Mouse (Mus musculus) embryonic fibroblast, embryonic 13.5 days (primary cell): ENCODE measurements at regions not wholly inside any gene's neighbourhood (a gene's known extent, or its start where the extent isn't known, plus 50 kb on each side); places are given as distances from the start of the nearest gene placed in this dataset.

Experiments used
- CTCF ChIP-seq: IDR thresholded peaks from 2 replicates; pipeline ENCODE4 v1.5.1; 2011; ENCODE audit warnings: mild to moderate bottlenecking, control low read depth, low read length, moderate library complexity, borderline replicate concordance; ENCODE audit not compliant: insufficient read depth
- POLR2A ChIP-seq: IDR thresholded peaks from 2 replicates; pipeline ENCODE4 v1.6.1; 2011; ENCODE audit warnings: low read depth, mild to moderate bottlenecking, control low read depth, low read length, moderate library complexity

DNA sequence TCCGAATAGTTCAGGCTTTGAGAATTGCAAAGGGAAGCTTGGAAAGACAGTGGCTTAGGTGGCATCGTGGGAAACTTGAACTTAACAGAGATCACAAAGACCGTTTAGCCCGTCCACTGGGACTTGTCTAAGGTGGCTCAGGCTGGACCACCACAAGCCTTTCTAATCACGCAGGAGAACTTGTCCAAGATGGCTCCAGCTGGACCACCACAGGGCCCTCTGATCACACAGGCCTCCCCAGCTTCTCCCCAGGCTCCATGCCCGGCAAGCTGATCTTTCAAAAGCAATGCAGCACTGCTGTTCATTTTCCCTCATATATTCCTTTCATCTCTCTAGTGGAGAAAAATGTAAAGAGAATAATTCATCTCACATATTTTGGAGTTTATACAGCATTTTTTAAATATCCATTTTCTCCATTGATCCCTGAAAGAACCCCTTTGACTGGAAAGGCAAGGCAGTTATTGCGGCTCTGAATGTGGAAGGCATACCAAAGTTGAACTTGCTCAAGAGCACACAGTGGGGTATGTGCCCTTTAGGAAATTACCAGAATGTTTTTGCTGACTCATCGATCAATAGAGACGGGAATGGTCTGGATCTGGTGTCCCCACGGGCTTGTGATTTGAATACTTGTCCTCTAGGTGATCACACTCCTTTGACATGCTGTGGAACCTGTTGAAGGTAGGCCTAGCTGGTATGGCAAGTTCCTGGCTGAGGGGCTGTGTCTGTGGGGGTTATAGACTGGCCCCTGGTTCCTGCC is 189.9 kb downstream of the Mycn start:
- TF ChIP-seq CTCF: no peak
- no peak for TF ChIP-seq POLR2A
